Mouse (Mus musculus) thymus, postnatal 0 days (tissue): ENCODE data around the gene Gmpr. TPM values are rescaled to one million over a fixed set of nuclear protein-coding genes. Genes with fewer than 3 reads are reported as not detected.

ENCODE experiments used
- DNase-seq: peaks from one replicate; pipeline ENCODE4 v3.0.0-alpha.2; 2015; ENCODE audit warnings: low spot score
- polyA plus RNA-seq: library from polyadenylated mRNA; unstranded; fragments of >200 nt; fragmentation: Nextera tagmentation; extraction: Ambion mirVana; gene quantifications from 2 replicates; pipeline ENCODE4 v1.2.1, GENCODE M21; 2015

Gmpr gene
- polyA plus RNA-seq, 1 experiment from 2014 or later: 79.1 TPM

- DNase-seq: no peak
These were observed 93.2 kb downstream of the Gmpr start for GRCm38 (mm10) chr13:45600443-45600842.

Other genes starting within 250 kb of the Gmpr start
- 8.0 and 15.6 TPM in 2 replicates for gene Mylip, start 117.7 kb upstream of the Gmpr start, polyA plus RNA-seq